ENCODE assay signal across 9 mouse cellular contexts in the genomic region with DNA sequence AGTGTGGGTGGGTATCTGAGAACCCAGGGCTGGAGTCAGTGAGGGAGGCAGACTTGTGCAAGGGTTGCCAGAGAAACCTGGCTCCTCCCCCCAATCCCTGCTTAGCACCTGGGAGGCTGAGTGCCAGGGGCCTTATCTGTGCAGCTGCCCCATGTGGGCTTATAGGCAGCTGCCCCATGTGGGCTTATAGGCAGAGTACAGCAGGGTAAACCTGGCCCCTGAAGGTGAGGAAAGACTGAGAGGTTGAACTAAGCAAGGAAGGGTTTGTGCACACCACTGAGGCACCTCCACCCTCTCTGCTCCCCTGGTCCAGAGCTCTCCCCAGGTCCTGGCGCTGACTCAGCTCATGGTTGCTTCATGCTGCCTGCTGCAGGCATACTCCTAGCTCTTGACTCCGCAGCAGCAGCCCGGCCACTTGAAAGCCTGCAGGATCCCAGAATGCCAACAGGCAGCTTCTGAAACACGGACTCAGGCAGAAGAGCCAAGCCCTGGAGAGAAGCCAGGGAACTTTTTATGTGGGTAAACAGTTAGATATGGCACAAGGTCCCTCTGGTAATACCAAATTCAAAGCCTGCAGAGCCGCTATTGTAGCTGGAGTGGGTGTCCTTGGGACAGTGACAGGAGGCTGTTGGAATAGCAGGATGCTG. TPM values are rescaled to one million over a fixed set of nuclear protein-coding genes. Genes with fewer than 3 reads are reported as not detected.
A peak's percentile ranks its signal among the peaks of the same experiment; 100 is the strongest.
DNase-seq lines count a peak whose midpoint lies in the region; ATAC-seq and TF ChIP-seq lines count a peak whose summit lies in the region.
"Had no signal": no experiment of that assay in that cellular context is flagged by ENCODE, and none has a peak within 500 bp of the region (broad histone marks: within the 10 kb centered on the region; RNA-seq: fewer than 3 reads in every experiment).

No protein-coding gene starts in this region.

- H3K4me2 ChIP-seq in limb, embryonic 12.5 days = no peak overlapping the region
- no peak overlapping the region; the same call in 1 of the 2 replicates for H3K4me2 ChIP-seq in stomach, embryonic 15.5 days

- no peaks in the 10 kb centered on the region for H3K36me3 ChIP-seq in E14TG2a.4 (ENCODE audit: insufficient read depth, low read length)
- no peaks in the 10 kb centered on the region for H3K36me3 ChIP-seq in limb, embryonic 12.5 days
- H3K36me3 ChIP-seq in stomach, embryonic 15.5 days = no peaks in the 10 kb centered on the region

- no peaks in the 10 kb centered on the region for H3K9me3 ChIP-seq in E14TG2a.4 (ENCODE audit: low read length)
- no peaks in the 10 kb centered on the region for H3K9me3 ChIP-seq in limb, embryonic 12.5 days
- H3K9me3 ChIP-seq in stomach, embryonic 15.5 days = no peaks in the 10 kb centered on the region

- H3K27me3 ChIP-seq in E14TG2a.4 (ENCODE audit: insufficient read depth, low read length) = no peaks in the 10 kb centered on the region; the same call in 1 of the 2 replicates
- H3K27me3 ChIP-seq in limb, embryonic 12.5 days = peaks cover 25% of the 10 kb centered on the region
- no peaks in the 10 kb centered on the region for H3K27me3 ChIP-seq in stomach, embryonic 15.5 days (replicated peaks)

- no peak overlapping the region for H3K27ac ChIP-seq in gastrocnemius, adult 2 months
- no peak overlapping the region for H3K27ac ChIP-seq in limb, embryonic 12.5 days
- peak overlapping the region; percentile 72 for H3K27ac ChIP-seq in stomach, embryonic 15.5 days

- 0 out of 2 replicates have a peak, but pooled peaks have one; percentile 16 for ATAC-seq in limb, embryonic 12.5 days (ENCODE audit: insufficient number of reproducible peaks, insufficient read depth, low FRiP score, low TSS enrichment, low read depth)
- peak; percentile 48; the same call in 1 of the 2 replicates for ATAC-seq in stomach, embryonic 15.5 days (ENCODE audit: insufficient read depth, low FRiP score, low read depth)
- ATAC-seq in granulocyte monocyte progenitor cell, adult 5-6 weeks (replicated peaks; ENCODE audit: poor library complexity, severe bottlenecking) = no peak

- peaks cover 64% of the 10 kb centered on the region for H3K4me1 ChIP-seq in E14TG2a.4 (replicated peaks; ENCODE audit: low read depth, low read length)
- peaks cover 19% of the 10 kb centered on the region for H3K4me1 ChIP-seq in limb, embryonic 12.5 days (replicated peaks)
- peaks cover 34% of the 10 kb centered on the region for H3K4me1 ChIP-seq in stomach, embryonic 15.5 days

- no peak for TF ChIP-seq CTCF in gastrocnemius, adult 2 months (IDR thresholded peaks at IDR 0.05)
- no peak for TF ChIP-seq CTCF in E14TG2a.4 (conservative IDR thresholded peaks at IDR 0.05; ENCODE audit: low read length)

- intact Hi-C loops in gastrocnemius, adult 2 months (cut with DNase I) = loop anchor here (1.0 kb wide), 1 partner anchor 52 kb away; a partner anchor contains a TSS
- intact Hi-C loops in gastrocnemius, postnatal 36 days (cut with DNase I) = loop anchor here (2.0 to 5.0 kb wide), 2 partner anchors 51 to 262 kb away; no protein-coding TSS in a partner anchor

- 53% methylated on average over 5 of the region's 5 CpGs for WGBS in limb, embryonic 12.5 days
- WGBS in stomach, embryonic 15.5 days = 33% methylated on average over 5 of the region's 5 CpGs

- 0 out of 2 replicates have a peak overlapping the region, but pooled peaks have one; percentile 18 for H3K9ac ChIP-seq in limb, embryonic 12.5 days (replicated peaks)
- no peak overlapping the region for H3K9ac ChIP-seq in stomach, embryonic 15.5 days

- peak; percentile 51 for DNase-seq in gastrocnemius, adult 2 months
- DNase-seq in gastrocnemius, postnatal 36 days = no peak
- peak; percentile 32 to 48 for DNase-seq in cerebellum, postnatal 36 days
- DNase-seq in gastrocnemius, postnatal 4 days (ENCODE audit: low spot score in 2 of 2) = no peak

- no peak overlapping the region for H3K4me3 ChIP-seq in gastrocnemius, adult 2 months
- peak overlapping the region; percentile 55 for H3K4me3 ChIP-seq in E14TG2a.4 (replicated peaks; ENCODE audit: low read length)
- no peak overlapping the region for H3K4me3 ChIP-seq in limb, embryonic 12.5 days (replicated peaks)
- H3K4me3 ChIP-seq in stomach, embryonic 15.5 days (replicated peaks) = no peak overlapping the region

RNA-seq across cellular contexts. Expression of a gene that starts 5.9 kb away (rescaled TPM):
- not detected for total RNA-seq in gastrocnemius, adult 2 months (2021)
- under 1 TPM in 1 of 2 experiments, not detected in 1; 0.03 TPM for total RNA-seq in gastrocnemius, postnatal 36 days (2021)
- polyA plus RNA-seq in limb, embryonic 12.5 days (2016; fragmentation: Nextera tagmentation; extraction: Ambion mirVana) = not detected in 2 replicates
- 0.57 and 0.61 TPM in 2 replicates for polyA plus RNA-seq in stomach, embryonic 15.5 days (2015; fragmentation: Nextera tagmentation; extraction: Ambion mirVana)
- total RNA-seq in granulocyte monocyte progenitor cell, adult 5-6 weeks (2014; fragmentation: Nextera tagmentation) = not detected in 2 replicates
- not detected in 2 replicates for total RNA-seq in granulocyte monocyte progenitor cell, adult 5-6 weeks (2017)
- total RNA-seq in gastrocnemius, postnatal 4 days (2021) = under 1 TPM; 0.10 to 0.15 TPM
- polyA plus RNA-seq: C2C12 had no signal

RNA-seq across cellular contexts. Expression of a gene that starts 15.0 kb away (rescaled TPM):
- total RNA-seq in gastrocnemius, adult 2 months (2021) = 1 to 10 TPM; 2.3 to 2.6 TPM
- 1 to 10 TPM; 2.1 to 2.9 TPM for total RNA-seq in gastrocnemius, postnatal 36 days (2021)
- 73.4 and 74.1 TPM in 2 replicates for polyA plus RNA-seq in limb, embryonic 12.5 days (2016; fragmentation: Nextera tagmentation; extraction: Ambion mirVana)
- polyA plus RNA-seq in stomach, embryonic 15.5 days (2015; fragmentation: Nextera tagmentation; extraction: Ambion mirVana) = 34.6 and 35.8 TPM in 2 replicates
- 7.0 and 16.3 TPM in 2 replicates for total RNA-seq in granulocyte monocyte progenitor cell, adult 5-6 weeks (2014; fragmentation: Nextera tagmentation)
- total RNA-seq in granulocyte monocyte progenitor cell, adult 5-6 weeks (2017) = 10.6 and 13.8 TPM in 2 replicates
- 10 to 100 TPM; 24.1 to 28.1 TPM for total RNA-seq in gastrocnemius, postnatal 4 days (2021)

RNA-seq across cellular contexts. Expression of a gene that starts 51.6 kb away (rescaled TPM):
- 10 to 100 TPM; 18.0 to 22.7 TPM for total RNA-seq in gastrocnemius, adult 2 months (2021)
- total RNA-seq in gastrocnemius, postnatal 36 days (2021) = 10 to 100 TPM; 18.2 to 19.5 TPM
- 32.2 and 32.5 TPM in 2 replicates for polyA plus RNA-seq in limb, embryonic 12.5 days (2016; fragmentation: Nextera tagmentation; extraction: Ambion mirVana)
- polyA plus RNA-seq in stomach, embryonic 15.5 days (2015; fragmentation: Nextera tagmentation; extraction: Ambion mirVana) = 22.2 and 25.1 TPM in 2 replicates
- total RNA-seq in granulocyte monocyte progenitor cell, adult 5-6 weeks (2014; fragmentation: Nextera tagmentation) = 9.5 and 10.4 TPM in 2 replicates
- total RNA-seq in granulocyte monocyte progenitor cell, adult 5-6 weeks (2017) = 5.9 and 7.6 TPM in 2 replicates
- total RNA-seq in gastrocnemius, postnatal 4 days (2021) = 10 to 100 TPM; 18.5 to 21.0 TPM

Comparison
In these comparisons a context has a peak if more than half of its experiments do, and no peak if none do; other contexts are left out.
1. DNase-seq: peak in gastrocnemius, adult 2 months (single experiment) and cerebellum, postnatal 36 days (2 of 2); none in gastrocnemius, postnatal 36 days (0 of 2) and gastrocnemius, postnatal 4 days (0 of 2).